8 mouse cellular contexts compared by ENCODE assay signal in the genomic region with DNA sequence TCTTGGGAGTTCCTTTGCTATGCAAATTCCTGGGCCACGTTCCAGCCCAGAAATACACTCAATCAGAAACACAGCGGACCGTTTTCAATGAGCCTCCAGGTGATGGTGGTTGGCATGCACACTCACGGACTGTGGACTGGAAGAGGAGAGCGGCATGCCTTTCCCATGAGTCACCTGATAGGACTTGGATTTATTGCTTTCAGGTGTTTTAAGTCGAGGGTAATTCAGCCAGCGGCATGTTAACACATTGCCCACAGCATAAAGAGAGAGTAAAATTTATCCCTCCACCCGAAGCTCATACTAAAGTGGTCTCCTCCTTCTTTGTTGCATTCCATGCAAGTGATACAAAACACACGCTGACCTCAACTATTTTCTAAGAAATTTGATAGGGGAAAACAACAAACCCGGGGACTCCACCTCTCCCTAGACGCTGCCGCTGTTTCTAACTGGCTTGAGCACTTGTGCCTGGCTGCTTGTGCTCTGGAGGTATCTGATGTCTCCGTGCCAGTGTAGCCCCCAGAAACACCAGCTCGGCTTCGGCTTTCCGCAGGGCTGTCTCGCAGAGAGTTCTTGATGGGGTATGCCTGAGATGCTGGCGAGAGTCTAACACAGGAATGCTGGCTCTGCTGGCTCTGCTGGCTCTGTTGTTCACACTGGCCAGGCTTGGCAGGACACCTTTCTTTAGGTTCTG.
A peak's percentile ranks its signal among the peaks of the same experiment; 100 is the strongest.
DNase-seq lines count a peak whose midpoint lies in the region; ATAC-seq and TF ChIP-seq lines count a peak whose summit lies in the region.

No protein-coding gene starts in this region.

- TF ChIP-seq CTCF in thymus, adult 2 months (IDR thresholded peaks at IDR 0.05; ENCODE audit: borderline replicate concordance, control insufficient read depth, extremely low read depth, insufficient read depth, low read length, poor library complexity): no peak

- intact Hi-C loops in left cerebral cortex, postnatal 25 days (cut with DNase I): loop anchor here (5.0 kb wide), 1 partner anchor 296 kb away; no protein-coding TSS in a partner anchor

- H3K9me3 ChIP-seq in heart, embryonic 10.5 days: no peaks in the 10 kb centered on the region
- no peaks in the 10 kb centered on the region for H3K9me3 ChIP-seq in lung, embryonic 16.5 days (ENCODE audit: control insufficient read depth, low read length)

- ATAC-seq in lung, embryonic 16.5 days (ENCODE audit: low read depth): peak; percentile 68

- H3K4me2 ChIP-seq in lung, embryonic 16.5 days (ENCODE audit: low read depth, low read length): peak overlapping the region; percentile 58

- TF ChIP-seq POLR2A in thymus, adult 2 months (IDR thresholded peaks at IDR 0.05; ENCODE audit: control insufficient read depth, extremely low read depth, insufficient read depth, low read length, poor library complexity): no peak

- DNase-seq in adrenal gland, adult (ENCODE audit: inconsistent age in 2 of 2, low spot score in 1 of 2): peak; percentile 57 to 78
- no peak for DNase-seq in adrenal gland, postnatal 4 days (ENCODE audit: low spot score in 2 of 2)
- peak; percentile 63 for DNase-seq in embryo, embryonic 10 days (ENCODE audit: low spot score)
- DNase-seq in heart, embryonic 10.5 days (ENCODE audit: low spot score): no peak
- peak; percentile 49 to 67 for DNase-seq in kidney, adult 8-10 months
- DNase-seq in thymus, adult 2 months: peak; percentile 51
- DNase-seq in left cerebral cortex, postnatal 25 days (ENCODE audit: low spot score in 2 of 2): no peak

- WGBS in heart, embryonic 10.5 days: 28% methylated on average over 18 of the region's 18 CpGs
- whole genome bisulfite sequencing in lung, embryonic 16.5 days: 15% methylated on average over 18 of the region's 18 CpGs
- 23% methylated on average over 18 of the region's 18 CpGs for WGBS in thymus, adult 2 months

- no peaks in the 10 kb centered on the region for H3K36me3 ChIP-seq in heart, embryonic 10.5 days
- H3K36me3 ChIP-seq in lung, embryonic 16.5 days (ENCODE audit: control insufficient read depth, insufficient read depth, low read length): no peaks in the 10 kb centered on the region
- H3K36me3 ChIP-seq in thymus, adult 2 months (ENCODE audit: control insufficient read depth, insufficient read depth, low read length): no peaks in the 10 kb centered on the region

- H3K4me1 ChIP-seq in heart, embryonic 10.5 days: peaks cover 12% of the 10 kb centered on the region
- peaks cover 19% of the 10 kb centered on the region for H3K4me1 ChIP-seq in lung, embryonic 16.5 days (replicated peaks; ENCODE audit: control insufficient read depth, insufficient read depth, low read length)
- H3K4me1 ChIP-seq in thymus, adult 2 months (replicated peaks; ENCODE audit: control insufficient read depth, insufficient read depth, low read length): peaks cover 14% of the 10 kb centered on the region

- peak overlapping the region; percentile 78 for H3K27ac ChIP-seq in heart, embryonic 10.5 days
- H3K27ac ChIP-seq in lung, embryonic 16.5 days (ENCODE audit: low read length): peak overlapping the region; percentile 96
- H3K27ac ChIP-seq in thymus, adult 2 months (ENCODE audit: control insufficient read depth, insufficient read depth, low read length): peak overlapping the region; percentile 71

- peak overlapping the region; percentile 58 for H3K9ac ChIP-seq in lung, embryonic 16.5 days (ENCODE audit: low read length)

- peak overlapping the region; percentile 44 for H3K4me3 ChIP-seq in heart, embryonic 10.5 days
- H3K4me3 ChIP-seq in lung, embryonic 16.5 days (ENCODE audit: low read length): peak overlapping the region; percentile 29
- peak overlapping the region; percentile 38 for H3K4me3 ChIP-seq in thymus, adult 2 months (ENCODE audit: control insufficient read depth, insufficient read depth, low read length)

- H3K27me3 ChIP-seq in heart, embryonic 10.5 days (ENCODE audit: insufficient read depth, poor library complexity, severe bottlenecking): no peaks in the 10 kb centered on the region
- no peaks in the 10 kb centered on the region for H3K27me3 ChIP-seq in lung, embryonic 16.5 days (ENCODE audit: control insufficient read depth, insufficient read depth, low read depth, low read length)
- H3K27me3 ChIP-seq in thymus, adult 2 months (ENCODE audit: control insufficient read depth, insufficient read depth, low read length): no peaks in the 10 kb centered on the region

Comparison
In these comparisons a context has a peak if more than half of its experiments do, and no peak if none do; other contexts are left out.
1. DNase-seq: peak in adrenal gland, adult (2 of 2), embryo, embryonic 10 days (single experiment), kidney, adult 8-10 months (2 of 2) and thymus, adult 2 months (single experiment); none in adrenal gland, postnatal 4 days (0 of 2), heart, embryonic 10.5 days (single experiment) and left cerebral cortex, postnatal 25 days (0 of 2).
2. Peak in every context shown above with its lines, with median percentiles within 50 percentile points of each other: H3K27ac ChIP-seq and H3K4me3 ChIP-seq.